Mouse (Mus musculus) liver, embryonic 11.5 days (tissue): Measurements from ENCODE around the gene Asic2. TPM values are rescaled to one million over a fixed set of nuclear protein-coding genes. Genes with fewer than 3 reads are reported as not detected.

Experiments
- ATAC-seq: fragments of 200-750 bp; cut with Nextera tagmentation; replicated peaks from 2 replicates; pipeline ENCODE4 v1.8.0; 2017; ENCODE audit warnings: moderate number of reproducible peaks, mild to moderate bottlenecking, moderate TSS enrichment, moderate library complexity; ENCODE audit not compliant: low FRiP score
- DNase-seq: peaks from one replicate; pipeline ENCODE4 v3.0.0-alpha.2; 2017; ENCODE audit warnings: low spot score
- H3K27ac ChIP-seq: fragments of 300-500 bp; sonication (generic); 2 replicates; pipeline ENCODE4 v1.5.1; 2014; ENCODE audit warnings: mild to moderate bottlenecking, low read depth, low read length, control low read depth
- H3K27me3 ChIP-seq: fragments of 300-500 bp; sonication (generic); replicated peaks from 2 replicates; pipeline ENCODE4 v1.6.1; 2014; ENCODE audit warnings: low read length, mixed read lengths; ENCODE audit not compliant: control insufficient read depth, insufficient read depth
- H3K36me3 ChIP-seq: fragments of 300-500 bp; sonication (generic); 2 replicates; pipeline ENCODE4 v1.6.1; 2014; ENCODE audit warnings: mild to moderate bottlenecking, low read length, moderate library complexity, mixed read lengths; ENCODE audit not compliant: control insufficient read depth, insufficient read depth
- H3K4me1 ChIP-seq: fragments of 300-500 bp; sonication (generic); replicated peaks from 2 replicates; pipeline ENCODE4 v1.6.1; 2014; ENCODE audit warnings: low read length, mixed read lengths; ENCODE audit not compliant: control insufficient read depth, insufficient read depth
- H3K4me2 ChIP-seq: fragments of 300-500 bp; sonication (generic); 2 replicates; pipeline ENCODE4 v1.6.1; 2014; ENCODE audit warnings: mild to moderate bottlenecking, control low read depth, moderate library complexity
- H3K4me3 ChIP-seq: fragments of 300-500 bp; sonication (generic); 2 replicates; pipeline ENCODE4 v1.5.1; 2014; ENCODE audit warnings: low read depth, low read length, control low read depth
- H3K9ac ChIP-seq: fragments of 300-500 bp; sonication (generic); 2 replicates; pipeline ENCODE4 v1.6.1; 2014; ENCODE audit warnings: low read depth, low read length, control low read depth
- H3K9me3 ChIP-seq: fragments of 300-500 bp; sonication (generic); 2 replicates; pipeline ENCODE4 v1.6.1; 2016; ENCODE audit warnings: low read length, inconsistent platforms, mixed read lengths; ENCODE audit not compliant: control insufficient read depth
- WGBS: fragments of 180-500 bp; shearing (Covaris S2); extraction: QIAGEN DNeasy Blood & Tissue Kit; methylation state at CpG from one replicate; pipeline ENCODE4 v1.1.7; 2014; 5-methylcytosine and 5-hydroxymethylcytosine counted together
- polyA plus RNA-seq: library from polyadenylated mRNA; unstranded; fragments of >200 nt; fragmentation: Nextera tagmentation; extraction: Ambion mirVana; gene quantifications from 2 replicates; pipeline ENCODE4 v1.2.1, GENCODE M21; 2014

Asic2 gene
- polyA plus RNA-seq, 1 experiment from 2014 or later: 0.27 TPM

GRCm38 (mm10) chr11:81800899-81801298 lies 167.4 kb downstream of the Asic2 start:
- Histone ChIP-seq H3K27ac (no peak overlapping the region), H3K27me3 (no peaks in the 10 kb centered on the region), H3K9ac (no peak overlapping the region), H3K4me3 (no peak overlapping the region), H3K36me3 (no peaks in the 10 kb centered on the region), H3K4me2 (no peak overlapping the region), H3K9me3 (no peaks in the 10 kb centered on the region), H3K4me1 (no peaks in the 10 kb centered on the region)
- WGBS: 79% methylated on average over 4 of the region's 4 CpGs
- ATAC-seq (no peak), DNase-seq (no peak)

- no peak overlapping the region for H3K4me2 ChIP-seq
- H3K36me3 ChIP-seq: no peaks in the 10 kb centered on the region
- 64% methylated on average over 2 of the region's 2 CpGs for WGBS
- ATAC-seq: no peak
- no peaks in the 10 kb centered on the region for H3K4me1 ChIP-seq
- no peak for DNase-seq
- H3K27me3 ChIP-seq: no peaks in the 10 kb centered on the region
- H3K9ac ChIP-seq: no peak overlapping the region
- no peaks in the 10 kb centered on the region for H3K9me3 ChIP-seq
- H3K27ac ChIP-seq: no peak overlapping the region
- H3K4me3 ChIP-seq: no peak overlapping the region
These were observed 174.7 kb downstream of the Asic2 start for GRCm38 (mm10) chr11:81793588-81793987.

- H3K9me3 ChIP-seq: no peaks in the 10 kb centered on the region
These were observed 176.7 kb downstream of the Asic2 start for GRCm38 (mm10) chr11:81791579-81791978.

GRCm38 (mm10) chr11:81780596-81780995 lies 187.7 kb downstream of the Asic2 start:
- Histone ChIP-seq H3K9ac (no peak overlapping the region), H3K27me3 (no peaks in the 10 kb centered on the region), H3K9me3 (no peaks in the 10 kb centered on the region), H3K4me3 (no peak overlapping the region), H3K27ac (no peak overlapping the region), H3K4me1 (no peaks in the 10 kb centered on the region), H3K4me2 (no peak overlapping the region), H3K36me3 (no peaks in the 10 kb centered on the region)
- no peak for ATAC-seq
- 69% methylated on average over 2 of the region's 2 CpGs for WGBS
- DNase-seq: no peak

More at GRCm38 (mm10) chr11:81791579-81791978, 176.7 kb downstream of the Asic2 start:
- Histone ChIP-seq H3K36me3 (no peaks in the 10 kb centered on the region), H3K27me3 (no peaks in the 10 kb centered on the region), H3K9ac (no peak overlapping the region), H3K4me2 (no peak overlapping the region), H3K4me3 (no peak overlapping the region), H3K27ac (no peak overlapping the region), H3K4me1 (no peaks in the 10 kb centered on the region)
- no peak for ATAC-seq
- DNase-seq: no peak
- 50% methylated on average over 1 of the region's 1 CpGs for WGBS

GRCm38 (mm10) chr11:81779881-81780280 lies 188.4 kb downstream of the Asic2 start:
- Histone ChIP-seq H3K27me3 (no peaks in the 10 kb centered on the region), H3K27ac (no peak overlapping the region), H3K9me3 (no peaks in the 10 kb centered on the region), H3K9ac (no peak overlapping the region), H3K4me2 (no peak overlapping the region), H3K4me1 (no peaks in the 10 kb centered on the region), H3K4me3 (no peak overlapping the region), H3K36me3 (no peaks in the 10 kb centered on the region)
- ATAC-seq (no peak), DNase-seq (no peak)
- WGBS: 86% methylated on average over 7 of the region's 7 CpGs

GRCm38 (mm10) chr11:81771195-81771895 lies 196.9 kb downstream of the Asic2 start:
- Histone ChIP-seq H3K4me1 (no peaks in the 10 kb centered on the region), H3K9ac (no peak overlapping the region), H3K27me3 (no peaks in the 10 kb centered on the region), H3K4me3 (no peak overlapping the region), H3K27ac (no peak overlapping the region), H3K36me3 (no peaks in the 10 kb centered on the region), H3K9me3 (no peaks in the 10 kb centered on the region), H3K4me2 (no peak overlapping the region)
- no peak for DNase-seq
- 16% methylated on average over 7 of the region's 7 CpGs for WGBS
- no peak for ATAC-seq

- no peaks in the 10 kb centered on the region for H3K9me3 ChIP-seq
- ATAC-seq (no peak), DNase-seq (no peak)
- H3K36me3 ChIP-seq: no peaks in the 10 kb centered on the region
- no peak overlapping the region for H3K9ac ChIP-seq
- no peaks in the 10 kb centered on the region for H3K4me1 ChIP-seq
- H3K4me2 ChIP-seq: no peak overlapping the region
- 61% methylated on average over 5 of the region's 5 CpGs for WGBS
- no peaks in the 10 kb centered on the region for H3K27me3 ChIP-seq
- no peak overlapping the region for H3K27ac ChIP-seq
- H3K4me3 ChIP-seq: no peak overlapping the region
These were observed 198.5 kb downstream of the Asic2 start for GRCm38 (mm10) chr11:81769691-81770260.

GRCm38 (mm10) chr11:81768305-81768704 lies 200.0 kb downstream of the Asic2 start:
- no peak overlapping the region for H3K4me3 ChIP-seq
- no peak overlapping the region for H3K4me2 ChIP-seq
- no peaks in the 10 kb centered on the region for H3K27me3 ChIP-seq
- no peak for DNase-seq
- H3K9ac ChIP-seq: no peak overlapping the region
- no peak for ATAC-seq
- no peaks in the 10 kb centered on the region for H3K4me1 ChIP-seq
- H3K27ac ChIP-seq: no peak overlapping the region
- H3K36me3 ChIP-seq: no peaks in the 10 kb centered on the region
- no peaks in the 10 kb centered on the region for H3K9me3 ChIP-seq
- 92% methylated on average over 2 of the region's 2 CpGs for WGBS

- Histone ChIP-seq H3K27me3 (no peaks in the 10 kb centered on the region), H3K36me3 (no peaks in the 10 kb centered on the region), H3K4me3 (no peak overlapping the region), H3K4me1 (no peaks in the 10 kb centered on the region), H3K27ac (no peak overlapping the region), H3K9ac (no peak overlapping the region), H3K4me2 (no peak overlapping the region), H3K9me3 (no peaks in the 10 kb centered on the region)
- DNase-seq: no peak
- 60% methylated on average over 1 of the region's 1 CpGs for WGBS
- ATAC-seq: no peak
These were observed 200.5 kb downstream of the Asic2 start for GRCm38 (mm10) chr11:81767781-81768180.
